Mouse (Mus musculus): ENCODE data around the gene Itga3.

DNA sequence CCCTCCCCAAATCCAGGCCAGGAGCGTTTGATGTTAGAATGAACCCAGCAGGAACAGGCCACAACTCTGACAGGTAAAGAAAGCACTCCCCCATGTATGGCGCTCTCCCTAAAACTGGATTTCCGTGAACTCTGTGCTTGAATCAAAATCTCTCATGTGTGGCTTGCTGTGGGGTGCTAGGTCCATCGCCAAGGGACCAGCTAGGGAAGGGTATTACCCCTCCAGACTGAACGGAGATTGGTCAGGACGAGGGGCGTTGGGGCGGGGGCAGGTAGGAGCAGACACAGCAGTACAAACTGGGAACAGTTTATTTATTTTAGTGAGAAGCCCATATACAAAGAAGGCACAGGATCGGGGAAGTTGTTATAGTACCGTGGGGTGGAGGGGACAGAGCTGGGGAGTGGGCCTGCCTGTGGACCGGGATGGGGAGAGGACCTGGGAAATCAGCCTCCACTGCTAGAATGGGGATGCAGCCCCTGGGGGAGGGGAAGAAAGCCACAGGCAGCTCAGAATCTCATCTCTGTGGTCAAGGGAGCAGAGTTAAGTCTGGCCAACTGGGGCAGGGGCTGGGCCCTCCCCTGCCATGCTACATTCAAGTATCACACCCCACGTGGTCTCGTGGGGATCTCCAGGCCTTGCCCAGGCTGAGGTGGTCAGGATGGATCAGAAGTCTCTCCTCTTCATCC, 32.3 kb downstream of the Itga3 start:
- TF ChIP-seq CTCF (IDR thresholded peaks at IDR 0.05; ENCODE audit: borderline replicate concordance, control insufficient read depth, extremely low read depth, insufficient read depth, low read length, poor library complexity) (no peak), POLR2A (IDR thresholded peaks at IDR 0.05; ENCODE audit: control insufficient read depth, extremely low read depth, insufficient read depth, low read length, poor library complexity) (no peak)

Measured in thymus, adult 2 months (tissue).